Mouse (Mus musculus) embryonic facial prominence, embryonic 11.5 days (tissue): ENCODE data around the gene Tmsb15b2. TPM values are rescaled to one million over a fixed set of nuclear protein-coding genes. Genes with fewer than 3 reads are reported as not detected.
"Not testable (repeated sequence)": the region's sequence is repeated elsewhere in the genome, so short reads cannot be mapped to it uniquely, and the experiment has no call there.

ENCODE experiments used
- ATAC-seq: fragments of 200-750 bp; cut with Nextera tagmentation; replicated peaks from 2 replicates; pipeline ENCODE4 v1.8.0; 2017; ENCODE audit warnings: low read depth; ENCODE audit not compliant: insufficient number of reproducible peaks, low FRiP score, low TSS enrichment
- DNase-seq: peaks from one replicate; pipeline ENCODE4 v3.0.0-alpha.2; 2015; ENCODE audit warnings: low spot score
- H3K27ac ChIP-seq: fragments of 300-500 bp; sonication (generic); replicated peaks from 2 replicates; pipeline ENCODE4 v1.5.1; 2014; ENCODE audit warnings: mild to moderate bottlenecking, low read depth, low read length, control low read depth
- H3K27me3 ChIP-seq: fragments of 300-500 bp; sonication (generic); 2 replicates; pipeline ENCODE4 v1.6.1; 2014; ENCODE audit warnings: mild to moderate bottlenecking, low read length, moderate library complexity, mixed read lengths; ENCODE audit not compliant: control insufficient read depth, insufficient read depth
- H3K36me3 ChIP-seq: fragments of 300-500 bp; sonication (generic); replicated peaks from 2 replicates; pipeline ENCODE4 v1.6.1; 2014; ENCODE audit warnings: low read depth, mild to moderate bottlenecking, low read length, moderate library complexity, mixed read lengths; ENCODE audit not compliant: control insufficient read depth, insufficient read depth
- H3K4me1 ChIP-seq: fragments of 300-500 bp; sonication (generic); 2 replicates; pipeline ENCODE4 v1.6.1; 2014; ENCODE audit warnings: low read length, mixed read lengths; ENCODE audit not compliant: control insufficient read depth, insufficient read depth
- H3K4me2 ChIP-seq: fragments of 300-500 bp; sonication (generic); 2 replicates; pipeline ENCODE4 v1.6.1; 2014; ENCODE audit warnings: low read depth, mild to moderate bottlenecking, control low read depth, low read length, moderate library complexity
- H3K4me3 ChIP-seq: fragments of 300-500 bp; sonication (generic); 2 replicates; pipeline ENCODE4 v1.5.1; 2014; ENCODE audit warnings: low read depth, low read length, control low read depth
- H3K9ac ChIP-seq: fragments of 300-500 bp; sonication (generic); replicated peaks from 2 replicates; pipeline ENCODE4 v1.6.1; 2014; ENCODE audit warnings: mild to moderate bottlenecking, control low read depth, low read length
- H3K9me3 ChIP-seq: fragments of 300-500 bp; sonication (generic); replicated peaks from 2 replicates; pipeline ENCODE4 v1.6.1; 2016; ENCODE audit warnings: mild to moderate bottlenecking, low read length, inconsistent platforms, mixed read lengths; ENCODE audit not compliant: control insufficient read depth
- WGBS: fragments of 180-500 bp; shearing (Covaris S2); extraction: QIAGEN DNeasy Blood & Tissue Kit; methylation state at CpG from one replicate; pipeline ENCODE4 v1.1.7; 2014; 5-methylcytosine and 5-hydroxymethylcytosine counted together
- polyA plus RNA-seq: library from polyadenylated mRNA; unstranded; fragments of >200 nt; fragmentation: Nextera tagmentation; extraction: Ambion mirVana; gene quantifications from 2 replicates; pipeline ENCODE4 v1.2.1, GENCODE M21; 2014

The Tmsb15b2 gene
- polyA plus RNA-seq = 92.4 and 92.5 TPM in 2 replicates

GRCm38 (mm10) chrX:136975397-136975796, at the start of gene Tmsb15b2:
TSS of gene Tmsb15b2 (minus strand) at chrX:136975497.
- not testable (repeated sequence) for H3K4me1 ChIP-seq, H3K27me3 ChIP-seq, H3K27ac ChIP-seq, H3K9me3 ChIP-seq, DNase-seq, H3K36me3 ChIP-seq, H3K9ac ChIP-seq, ATAC-seq
- Histone ChIP-seq H3K4me2 (peak within 1 kb of the TSS; percentile 37), H3K4me3 (peak within 1 kb of the TSS; percentile 38)
- 86% methylated on average over 6 of the region's 6 CpGs for WGBS

GRCm38 (mm10) chrX:137019310-137019709, 44.0 kb upstream of the Tmsb15b2 start:
- ATAC-seq (no peak), DNase-seq (peak; percentile 77)
- no peaks in the 10 kb centered on the region for H3K9me3 ChIP-seq
- H3K27ac ChIP-seq = no peak overlapping the region
- 20% methylated on average over 1 of the region's 1 CpGs for WGBS
- no peaks in the 10 kb centered on the region for H3K4me1 ChIP-seq
- no peaks in the 10 kb centered on the region for H3K36me3 ChIP-seq
- H3K9ac ChIP-seq = no peak overlapping the region
- H3K4me2 ChIP-seq = no peak overlapping the region
- H3K4me3 ChIP-seq = no peak overlapping the region
- H3K27me3 ChIP-seq = no peaks in the 10 kb centered on the region

GRCm38 (mm10) chrX:137017668-137018067, 42.4 kb upstream of the Tmsb15b2 start:
- Histone ChIP-seq H3K4me1 (no peaks in the 10 kb centered on the region), H3K4me2 (no peak overlapping the region), H3K27ac (no peak overlapping the region), H3K36me3 (no peaks in the 10 kb centered on the region), H3K4me3 (no peak overlapping the region), H3K27me3 (no peaks in the 10 kb centered on the region), H3K9me3 (no peaks in the 10 kb centered on the region), H3K9ac (no peak overlapping the region)
- 43% methylated on average over 1 of the region's 1 CpGs for WGBS
- ATAC-seq (no peak), DNase-seq (peak; percentile 19)

- Histone ChIP-seq H3K9ac (no peak overlapping the region), H3K27me3 (no peaks in the 10 kb centered on the region), H3K9me3 (no peaks in the 10 kb centered on the region), H3K4me1 (no peaks in the 10 kb centered on the region), H3K27ac (no peak overlapping the region), H3K36me3 (no peaks in the 10 kb centered on the region), H3K4me2 (no peak overlapping the region), H3K4me3 (no peak overlapping the region)
- peak; percentile 76 for DNase-seq
- no peak for ATAC-seq
- 54% methylated on average over 6 of the region's 6 CpGs for WGBS
Observed at GRCm38 (mm10) chrX:137015099-137015709, 39.9 kb upstream of the Tmsb15b2 start.

GRCm38 (mm10) chrX:136996256-136996655, 21.0 kb upstream of the Tmsb15b2 start:
- Histone ChIP-seq H3K9me3 (no peaks in the 10 kb centered on the region), H3K9ac (no peak overlapping the region), H3K27ac (no peak overlapping the region), H3K4me3 (no peak overlapping the region), H3K4me1 (no peaks in the 10 kb centered on the region), H3K27me3 (no peaks in the 10 kb centered on the region), H3K4me2 (no peak overlapping the region), H3K36me3 (no peaks in the 10 kb centered on the region)
- ATAC-seq (no peak), DNase-seq (no peak)
- WGBS = 88% methylated on average over 2 of the region's 2 CpGs

GRCm38 (mm10) chrX:136993641-136994040, 18.3 kb upstream of the Tmsb15b2 start:
- no peaks in the 10 kb centered on the region for H3K36me3 ChIP-seq
- ATAC-seq (no peak), DNase-seq (peak; percentile 49)
- 41% methylated on average over 13 of the region's 14 CpGs for WGBS
- H3K4me3 ChIP-seq = peak overlapping the region; percentile 39
- H3K4me2 ChIP-seq = peak overlapping the region; percentile 57
- H3K9me3 ChIP-seq = no peaks in the 10 kb centered on the region
- H3K27me3 ChIP-seq = no peaks in the 10 kb centered on the region
- H3K4me1 ChIP-seq = no peaks in the 10 kb centered on the region
- peak overlapping the region; percentile 51 for H3K9ac ChIP-seq
- H3K27ac ChIP-seq = 0 out of 2 replicates have a peak overlapping the region, but pooled peaks have one; percentile 13

GRCm38 (mm10) chrX:136992978-136993547, 17.8 kb upstream of the Tmsb15b2 start, which contains the start of gene Zcchc18:
TSS of gene Zcchc18 (plus strand) at chrX:136993155.
- no peaks in the 10 kb centered on the region for H3K9me3 ChIP-seq
- peak within 1 kb of the TSS; percentile 39 for H3K4me3 ChIP-seq
- H3K4me2 ChIP-seq = peak within 1 kb of the TSS; percentile 57
- no peaks in the 10 kb centered on the region for H3K36me3 ChIP-seq
- 0 out of 2 replicates have a peak within 1 kb of the TSS, but pooled peaks have one; percentile 13 for H3K27ac ChIP-seq
- 12% methylated on average over 26 of the region's 26 CpGs for WGBS
- H3K9ac ChIP-seq = peak within 1 kb of the TSS; percentile 51
- H3K27me3 ChIP-seq = no peaks in the 10 kb centered on the region
- peak; percentile 84 for DNase-seq
- H3K4me1 ChIP-seq = no peaks in the 10 kb centered on the region
- peak; percentile 97 for ATAC-seq
